Mouse (Mus musculus) liver, embryonic 11.5 days (tissue): ENCODE measurements around the gene Tmem35b. TPM values are rescaled to one million over a fixed set of nuclear protein-coding genes. Genes with fewer than 3 reads are reported as not detected.

ENCODE experiments used
- ATAC-seq: fragments of 200-750 bp; cut with Nextera tagmentation; replicated peaks from 2 replicates; pipeline ENCODE4 v1.8.0; 2017; ENCODE audit warnings: moderate number of reproducible peaks, mild to moderate bottlenecking, moderate TSS enrichment, moderate library complexity; ENCODE audit not compliant: low FRiP score
- DNase-seq: peaks from one replicate; pipeline ENCODE4 v3.0.0-alpha.2; 2017; ENCODE audit warnings: low spot score
- H3K27ac ChIP-seq: fragments of 300-500 bp; sonication (generic); 2 replicates; pipeline ENCODE4 v1.5.1; 2014; ENCODE audit warnings: mild to moderate bottlenecking, low read depth, low read length, control low read depth
- H3K27me3 ChIP-seq: fragments of 300-500 bp; sonication (generic); replicated peaks from 2 replicates; pipeline ENCODE4 v1.6.1; 2014; ENCODE audit warnings: low read length, mixed read lengths; ENCODE audit not compliant: control insufficient read depth, insufficient read depth
- H3K36me3 ChIP-seq: fragments of 300-500 bp; sonication (generic); 2 replicates; pipeline ENCODE4 v1.6.1; 2014; ENCODE audit warnings: mild to moderate bottlenecking, low read length, moderate library complexity, mixed read lengths; ENCODE audit not compliant: control insufficient read depth, insufficient read depth
- H3K4me1 ChIP-seq: fragments of 300-500 bp; sonication (generic); replicated peaks from 2 replicates; pipeline ENCODE4 v1.6.1; 2014; ENCODE audit warnings: low read length, mixed read lengths; ENCODE audit not compliant: control insufficient read depth, insufficient read depth
- H3K4me2 ChIP-seq: fragments of 300-500 bp; sonication (generic); 2 replicates; pipeline ENCODE4 v1.6.1; 2014; ENCODE audit warnings: mild to moderate bottlenecking, control low read depth, moderate library complexity
- H3K4me3 ChIP-seq: fragments of 300-500 bp; sonication (generic); 2 replicates; pipeline ENCODE4 v1.5.1; 2014; ENCODE audit warnings: low read depth, low read length, control low read depth
- H3K9ac ChIP-seq: fragments of 300-500 bp; sonication (generic); 2 replicates; pipeline ENCODE4 v1.6.1; 2014; ENCODE audit warnings: low read depth, low read length, control low read depth
- H3K9me3 ChIP-seq: fragments of 300-500 bp; sonication (generic); 2 replicates; pipeline ENCODE4 v1.6.1; 2016; ENCODE audit warnings: low read length, inconsistent platforms, mixed read lengths; ENCODE audit not compliant: control insufficient read depth
- WGBS: fragments of 180-500 bp; shearing (Covaris S2); extraction: QIAGEN DNeasy Blood & Tissue Kit; methylation state at CpG from one replicate; pipeline ENCODE4 v1.1.7; 2014; 5-methylcytosine and 5-hydroxymethylcytosine counted together
- polyA plus RNA-seq: library from polyadenylated mRNA; unstranded; fragments of >200 nt; fragmentation: Nextera tagmentation; extraction: Ambion mirVana; gene quantifications from 2 replicates; pipeline ENCODE4 v1.2.1, GENCODE M21; 2014

The Tmem35b gene
- polyA plus RNA-seq, 1 experiment from 2014 or later = 11.7 TPM

- WGBS = 40% methylated on average over 5 of the region's 5 CpGs
- Histone ChIP-seq H3K36me3 (no peaks in the 10 kb centered on the region), H3K9ac (no peak overlapping the region), H3K27ac (no peak overlapping the region), H3K4me2 (no peak overlapping the region), H3K4me1 (peaks cover 8% of the 10 kb centered on the region), H3K27me3 (peaks cover 61% of the 10 kb centered on the region), H3K9me3 (no peaks in the 10 kb centered on the region), H3K4me3 (no peak overlapping the region)
- no peak for ATAC-seq
- DNase-seq = no peak
These were observed 47.4 kb downstream of the Tmem35b start for GRCm38 (mm10) chr4:127170866-127171265.

DNA sequence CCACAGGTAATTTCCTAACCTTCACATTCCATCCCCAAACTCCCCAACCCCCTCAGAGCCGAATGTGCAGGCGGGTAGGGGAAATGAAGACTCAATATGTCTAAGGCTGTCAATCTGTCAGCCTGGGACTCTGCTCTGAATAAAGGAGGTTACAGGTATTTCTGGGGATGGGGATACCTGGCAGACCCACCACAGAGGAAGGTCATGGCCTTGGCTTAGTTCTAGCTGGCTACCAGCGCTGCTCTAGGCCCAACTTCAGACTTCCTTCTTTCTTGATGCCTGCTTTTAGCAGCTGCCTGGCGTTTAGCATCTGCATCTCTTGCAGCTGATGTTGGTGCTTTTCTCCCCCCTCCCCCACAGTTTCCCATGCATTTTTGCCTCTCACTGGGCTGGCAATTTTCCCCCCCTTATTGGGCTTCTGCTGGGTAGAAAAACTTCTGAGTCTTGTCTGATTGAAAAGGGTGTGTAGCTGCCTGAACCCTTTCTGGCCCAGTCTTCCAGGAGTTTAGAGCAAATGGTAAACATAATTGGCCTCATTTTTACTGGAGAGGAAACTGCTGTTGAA lies 47.9 kb downstream of the Tmem35b start:
- H3K4me1 ChIP-seq = peaks cover 8% of the 10 kb centered on the region
- no peak for ATAC-seq
- peaks cover 61% of the 10 kb centered on the region for H3K27me3 ChIP-seq
- H3K36me3 ChIP-seq = no peaks in the 10 kb centered on the region
- H3K27ac ChIP-seq = no peak overlapping the region
- no peak for DNase-seq
- WGBS = 39% methylated on average over 4 of the region's 4 CpGs
- H3K4me3 ChIP-seq = no peak overlapping the region
- H3K9ac ChIP-seq = no peak overlapping the region
- H3K4me2 ChIP-seq = no peak overlapping the region
- no peaks in the 10 kb centered on the region for H3K9me3 ChIP-seq

- H3K27me3 ChIP-seq = peaks cover 55% of the 10 kb centered on the region
These were observed 48.6 kb downstream of the Tmem35b start for GRCm38 (mm10) chr4:127172119-127172518.

GRCm38 (mm10) chr4:127172614-127173013 lies 49.1 kb downstream of the Tmem35b start:
- Histone ChIP-seq H3K27me3 (peaks cover 50% of the 10 kb centered on the region), H3K27ac (no peak overlapping the region), H3K4me2 (no peak overlapping the region), H3K9me3 (no peaks in the 10 kb centered on the region), H3K36me3 (no peaks in the 10 kb centered on the region), H3K4me1 (peaks cover 8% of the 10 kb centered on the region), H3K4me3 (no peak overlapping the region), H3K9ac (no peak overlapping the region)
- 58% methylated on average over 4 of the region's 4 CpGs for WGBS
- DNase-seq (no peak), ATAC-seq (no peak)

More at GRCm38 (mm10) chr4:127172119-127172518, 48.6 kb downstream of the Tmem35b start:
- 32% methylated on average over 7 of the region's 7 CpGs for WGBS
- no peak overlapping the region for H3K27ac ChIP-seq
- no peaks in the 10 kb centered on the region for H3K36me3 ChIP-seq
- no peak for DNase-seq
- H3K4me3 ChIP-seq = no peak overlapping the region
- H3K4me1 ChIP-seq = peaks cover 8% of the 10 kb centered on the region
- H3K9me3 ChIP-seq = no peaks in the 10 kb centered on the region
- no peak overlapping the region for H3K4me2 ChIP-seq
- no peak overlapping the region for H3K9ac ChIP-seq
- no peak for ATAC-seq

DNA sequence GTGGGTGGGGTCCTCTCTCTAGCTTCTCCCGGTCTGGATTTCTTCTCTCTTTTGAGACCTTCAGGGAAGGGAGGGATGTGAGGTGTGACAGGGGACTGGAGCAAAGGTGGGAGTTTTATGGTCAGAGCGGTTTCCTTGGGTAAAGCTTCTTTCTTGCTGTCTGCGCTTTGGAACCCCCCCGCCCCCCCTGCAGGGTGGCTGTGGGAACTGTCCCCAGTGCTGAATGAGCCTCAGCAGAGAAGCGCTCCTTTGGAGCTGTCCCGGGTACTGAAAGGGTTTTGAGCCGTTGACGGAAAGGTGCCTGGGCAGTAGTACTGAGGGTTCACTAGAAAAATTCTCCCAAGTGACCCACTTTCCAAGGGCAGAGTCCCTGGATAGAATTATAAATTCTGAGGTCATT lies 50.0 kb downstream of the Tmem35b start:
- Histone ChIP-seq H3K9me3 (no peaks in the 10 kb centered on the region), H3K4me3 (no peak overlapping the region), H3K4me1 (peaks cover 6% of the 10 kb centered on the region), H3K27me3 (peaks cover 45% of the 10 kb centered on the region), H3K36me3 (no peaks in the 10 kb centered on the region), H3K27ac (no peak overlapping the region), H3K4me2 (no peak overlapping the region), H3K9ac (no peak overlapping the region)
- peak; percentile 64 for DNase-seq
- ATAC-seq = no peak
- WGBS = 2% methylated on average over 8 of the region's 8 CpGs

DNA sequence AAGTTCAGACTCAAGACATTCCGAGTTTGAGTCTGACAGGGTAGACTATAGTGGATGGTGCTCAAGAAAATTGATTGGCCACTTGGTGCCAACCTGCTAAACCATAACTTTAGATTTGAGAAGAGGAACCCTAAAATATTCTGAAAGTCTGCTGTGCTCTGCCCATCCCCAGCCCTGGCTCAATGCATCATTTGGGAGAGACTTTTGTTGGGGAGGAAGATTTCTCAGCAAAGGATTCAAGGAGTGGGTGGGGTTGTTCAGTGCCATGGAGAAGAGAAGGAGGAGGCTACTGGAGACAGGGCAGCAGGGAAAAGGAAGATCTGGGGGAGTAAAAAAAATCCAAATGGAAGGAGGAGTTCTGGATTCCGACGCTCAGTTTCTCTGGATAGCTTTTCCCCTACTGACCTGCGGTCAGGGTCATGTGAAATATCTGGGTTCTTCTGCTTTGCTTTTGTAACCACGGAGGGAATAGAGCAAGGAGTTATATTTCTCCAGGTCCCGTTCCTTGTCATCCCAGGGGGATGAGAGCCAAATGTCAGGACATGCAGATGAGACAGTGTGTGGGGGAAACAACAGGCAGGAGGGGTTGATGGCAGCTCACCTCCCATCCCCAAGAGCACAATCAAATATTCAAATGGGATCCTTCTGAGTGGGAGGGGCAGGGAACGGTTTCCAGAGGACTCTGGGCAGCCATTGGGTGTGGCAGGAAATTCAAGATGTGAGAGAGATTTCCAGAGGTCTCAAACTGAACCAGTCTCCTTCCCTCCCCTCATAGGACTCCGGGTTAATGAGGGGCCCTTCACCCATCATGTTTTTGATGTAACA lies 50.8 kb downstream of the Tmem35b start:
- no peak overlapping the region for H3K9ac ChIP-seq
- H3K4me2 ChIP-seq = no peak overlapping the region
- no peak overlapping the region for H3K27ac ChIP-seq
- no peak for ATAC-seq
- peaks cover 3% of the 10 kb centered on the region for H3K4me1 ChIP-seq
- peaks cover 39% of the 10 kb centered on the region for H3K27me3 ChIP-seq
- H3K36me3 ChIP-seq = no peaks in the 10 kb centered on the region
- no peak for DNase-seq
- no peak overlapping the region for H3K4me3 ChIP-seq
- H3K9me3 ChIP-seq = no peaks in the 10 kb centered on the region
- 52% methylated on average over 8 of the region's 8 CpGs for WGBS

GRCm38 (mm10) chr4:127174900-127175278 lies 51.4 kb downstream of the Tmem35b start:
- Histone ChIP-seq H3K36me3 (no peaks in the 10 kb centered on the region), H3K9ac (no peak overlapping the region), H3K4me3 (no peak overlapping the region), H3K27ac (no peak overlapping the region), H3K27me3 (peaks cover 38% of the 10 kb centered on the region), H3K4me2 (no peak overlapping the region), H3K4me1 (no peaks in the 10 kb centered on the region), H3K9me3 (no peaks in the 10 kb centered on the region)
- DNase-seq (no peak), ATAC-seq (no peak)
- 46% methylated on average over 4 of the region's 4 CpGs for WGBS

DNA sequence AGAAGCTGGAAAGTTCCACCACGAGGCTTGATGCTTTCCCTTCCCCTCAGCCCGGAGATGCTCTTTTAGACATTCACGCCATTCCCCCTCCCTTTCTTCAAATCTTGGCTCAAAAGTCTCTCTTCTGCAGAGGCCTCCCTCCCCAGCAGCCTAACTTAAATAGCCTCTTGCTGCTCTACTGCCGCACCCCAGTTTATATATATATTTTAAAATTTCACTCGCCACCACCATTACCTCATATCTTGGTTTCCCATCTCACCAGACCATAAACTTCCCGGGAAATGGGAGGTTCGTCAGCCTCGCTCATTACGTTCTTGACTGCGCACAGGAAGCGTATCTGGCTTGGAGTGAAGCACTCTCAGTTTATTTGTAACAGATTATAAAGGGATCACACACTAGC lies 54.5 kb downstream of the Tmem35b start:
- ATAC-seq (no peak), DNase-seq (no peak)
- no peaks in the 10 kb centered on the region for H3K4me1 ChIP-seq
- no peak overlapping the region for H3K4me3 ChIP-seq
- peaks cover 3% of the 10 kb centered on the region; the same call in 1 of the 2 replicates for H3K9me3 ChIP-seq
- H3K27ac ChIP-seq = no peak overlapping the region
- no peak overlapping the region for H3K4me2 ChIP-seq
- H3K36me3 ChIP-seq = no peaks in the 10 kb centered on the region
- H3K27me3 ChIP-seq = peaks cover 15% of the 10 kb centered on the region
- no peak overlapping the region for H3K9ac ChIP-seq
- WGBS = 72% methylated on average over 11 of the region's 11 CpGs

DNA sequence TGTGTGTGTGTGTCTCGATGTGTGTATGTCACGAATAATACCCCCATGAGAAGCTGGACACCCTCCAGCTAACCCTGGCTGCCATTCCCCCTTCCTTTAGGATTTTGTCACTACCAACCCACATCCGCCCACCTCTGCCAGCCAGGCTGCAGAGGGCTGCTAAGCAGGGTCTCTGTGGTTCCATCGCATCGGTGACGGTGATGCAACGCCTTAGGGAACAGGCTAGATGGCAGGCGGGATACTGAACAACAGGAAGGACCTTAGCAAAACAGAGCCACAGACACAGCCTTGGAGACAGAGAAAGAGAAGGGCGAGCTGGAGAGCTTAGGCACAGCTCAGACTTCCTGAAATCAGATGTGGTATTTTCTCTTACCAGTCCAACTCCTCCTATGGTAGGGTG lies 55.2 kb downstream of the Tmem35b start:
- no peaks in the 10 kb centered on the region for H3K4me1 ChIP-seq
- peaks cover 12% of the 10 kb centered on the region for H3K27me3 ChIP-seq
- no peak overlapping the region for H3K4me3 ChIP-seq
- H3K36me3 ChIP-seq = no peaks in the 10 kb centered on the region
- DNase-seq = no peak
- no peak overlapping the region for H3K27ac ChIP-seq
- H3K9ac ChIP-seq = no peak overlapping the region
- WGBS = 41% methylated on average over 9 of the region's 9 CpGs
- peaks cover 3% of the 10 kb centered on the region; the same call in 1 of the 2 replicates for H3K9me3 ChIP-seq
- no peak overlapping the region for H3K4me2 ChIP-seq
- no peak for ATAC-seq
